Mouse (Mus musculus) heart, adult 2 months (tissue): Measurements from ENCODE around the gene Polr1c.

ENCODE experiments used
- CTCF ChIP-seq: fragments of 200-600 bp; IDR thresholded peaks from 2 replicates; pipeline ENCODE4 v1.8.1; 2022; ENCODE audit warnings: antibody characterized with exemption, mild to moderate bottlenecking, moderate library complexity
- EP300 ChIP-seq: fragments of 200-500 bp; IDR thresholded peaks from 2 replicates; pipeline ENCODE4 v1.6.1; 2011; ENCODE audit warnings: low read depth, low read length, control low read depth; ENCODE audit not compliant: insufficient read depth
- POLR2A ChIP-seq: fragments of 200-500 bp; IDR thresholded peaks from 2 replicates; pipeline ENCODE4 v1.6.1; 2011; ENCODE audit warnings: mild to moderate bottlenecking, low read depth, low read length, control low read depth; ENCODE audit not compliant: insufficient read depth

- TF ChIP-seq CTCF (no peak), EP300 (no peak), POLR2A (no peak)
Observed at GRCm38 (mm10) chr17:46284653-46285052, 36.8 kb upstream of the Polr1c start.
